Mouse (Mus musculus) bone marrow macrophage, adult 2 months (primary cell): Measurements from ENCODE around the gene Fuz.

ENCODE experiments used
- CTCF ChIP-seq: IDR thresholded peaks from 2 replicates; pipeline ENCODE4 v1.5.1; 2012; ENCODE audit warnings: low read depth, mild to moderate bottlenecking, low read length, moderate library complexity
- POLR2A ChIP-seq: IDR thresholded peaks from 2 replicates; pipeline ENCODE4 v1.6.1; 2012; ENCODE audit warnings: mild to moderate bottlenecking, low read depth, low read length, borderline replicate concordance

DNA sequence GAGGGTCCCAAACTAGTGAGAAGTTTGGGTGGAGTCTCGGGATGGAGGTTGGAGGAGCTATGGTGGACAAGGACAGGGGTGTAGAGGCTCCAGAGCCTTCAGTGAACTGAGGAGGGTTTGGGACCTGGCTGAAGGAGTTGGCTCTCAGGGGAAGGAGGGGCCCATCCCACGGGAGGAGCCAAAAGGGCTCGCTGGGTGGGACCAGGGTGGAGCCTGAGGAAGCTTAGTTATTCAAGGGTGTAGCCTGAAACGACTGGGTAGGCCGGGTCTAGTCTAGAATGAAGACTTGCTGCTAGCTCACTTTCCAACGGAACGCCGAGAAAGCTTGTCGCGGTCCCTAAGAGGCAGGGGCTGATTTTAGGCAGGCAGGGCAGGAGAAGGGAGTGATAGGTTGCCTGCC is 56.1 kb downstream of the Fuz start:
- TF ChIP-seq CTCF (no peak; the same call in 1 of the 2 replicates), POLR2A (no peak)
